Mouse (Mus musculus) cerebellum, postnatal 4 days (tissue): ENCODE data around the gene Txnip.
"Not testable (repeated sequence)": the region's sequence is repeated elsewhere in the genome, so short reads cannot be mapped to it uniquely, and the experiment has no call there.

ENCODE experiments used
- DNase-seq, 2 experiments: peaks; one replicate each; pipeline ENCODE4 v3.0.0; 2022; ENCODE audit warnings: low spot score in 2 of 2, mixed read lengths in 1 of 2

Txnip gene

DNA sequence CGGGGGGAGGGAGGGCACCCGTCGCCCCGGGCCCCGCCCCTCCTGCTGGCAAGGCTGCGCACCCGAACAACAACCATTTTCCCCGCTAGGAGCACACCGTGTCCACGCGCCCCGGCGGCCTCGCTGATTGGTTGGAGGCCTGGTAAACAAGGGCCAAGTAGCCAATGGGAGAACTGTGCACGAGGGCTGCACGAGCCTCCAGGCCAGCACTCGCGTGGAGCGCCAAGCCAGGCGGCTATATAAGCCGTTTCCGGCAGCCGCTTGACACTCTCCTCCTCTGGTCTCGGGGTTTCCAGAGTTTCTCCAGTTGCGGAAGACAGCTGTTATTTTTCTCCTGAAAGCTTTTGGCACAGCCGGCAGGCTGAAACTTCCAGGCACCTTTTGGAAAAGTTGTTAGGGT is at the start of gene Txnip:
Gene Txnip, plus strand, starts transcription at position 264 of the 400 bp plus-strand sequence.
- DNase-seq, result peak; percentile 98 to 99

DNA sequence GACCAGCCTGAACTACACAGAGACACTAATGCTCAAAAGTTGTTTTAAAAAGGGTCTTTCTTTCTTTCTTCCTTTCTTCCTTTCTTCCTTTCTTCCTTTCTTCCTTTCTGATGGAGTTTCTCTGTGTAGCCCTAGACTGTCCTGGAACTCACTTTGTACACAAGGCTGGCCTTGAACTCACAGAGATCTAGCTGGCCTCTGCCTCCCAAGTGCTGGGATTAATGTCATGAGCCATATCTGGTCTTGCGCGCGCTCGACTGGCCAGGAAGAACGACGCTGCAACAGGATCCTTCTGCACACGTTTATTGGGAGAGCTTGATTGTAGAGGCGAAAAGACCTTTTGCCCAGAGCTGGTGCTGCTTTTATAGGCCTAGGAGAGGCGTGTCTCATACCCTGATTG is 49.8 kb upstream of the Txnip start:
- DNase-seq, result not testable (repeated sequence)

DNA sequence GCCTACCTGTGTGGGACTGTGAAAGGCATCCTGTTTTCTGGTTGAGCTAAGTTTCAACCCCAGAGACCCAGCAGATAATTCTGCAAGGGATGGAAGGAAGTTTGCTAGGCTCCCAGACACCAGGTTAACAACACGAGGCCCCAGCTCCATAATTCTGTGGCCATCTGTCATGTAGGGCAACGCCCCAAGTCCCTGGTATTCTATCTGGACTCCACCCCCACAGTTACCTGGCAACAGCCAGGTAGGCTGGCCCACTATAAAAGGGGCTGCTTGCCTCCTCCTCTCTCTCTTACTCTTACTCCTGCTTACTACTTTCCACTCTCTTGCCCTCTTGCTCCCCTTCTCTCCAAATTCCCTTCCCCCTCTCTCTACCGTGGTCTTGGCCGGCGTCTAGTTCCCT is 37.6 kb upstream of the Txnip start:
- no peak for DNase-seq

DNA sequence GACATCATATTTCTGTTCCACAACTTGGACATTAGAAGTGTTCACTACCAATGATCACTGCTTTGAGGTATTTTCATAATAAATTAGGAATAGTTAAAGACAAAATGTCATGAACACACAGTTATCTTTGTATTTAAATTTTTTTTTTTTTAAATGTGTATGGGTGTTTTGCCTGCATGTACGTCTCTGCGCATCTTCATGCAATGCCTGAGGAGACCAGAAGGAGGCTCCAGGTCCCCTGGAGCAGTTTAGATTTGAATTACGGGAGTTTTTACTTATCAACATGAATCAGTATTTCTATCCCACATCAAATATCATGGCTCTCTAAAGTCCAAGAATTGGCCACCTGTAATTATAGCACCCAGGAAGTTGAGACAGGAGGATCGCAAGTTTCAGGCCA is 35.6 kb upstream of the Txnip start:
- DNase-seq, result no peak

DNA sequence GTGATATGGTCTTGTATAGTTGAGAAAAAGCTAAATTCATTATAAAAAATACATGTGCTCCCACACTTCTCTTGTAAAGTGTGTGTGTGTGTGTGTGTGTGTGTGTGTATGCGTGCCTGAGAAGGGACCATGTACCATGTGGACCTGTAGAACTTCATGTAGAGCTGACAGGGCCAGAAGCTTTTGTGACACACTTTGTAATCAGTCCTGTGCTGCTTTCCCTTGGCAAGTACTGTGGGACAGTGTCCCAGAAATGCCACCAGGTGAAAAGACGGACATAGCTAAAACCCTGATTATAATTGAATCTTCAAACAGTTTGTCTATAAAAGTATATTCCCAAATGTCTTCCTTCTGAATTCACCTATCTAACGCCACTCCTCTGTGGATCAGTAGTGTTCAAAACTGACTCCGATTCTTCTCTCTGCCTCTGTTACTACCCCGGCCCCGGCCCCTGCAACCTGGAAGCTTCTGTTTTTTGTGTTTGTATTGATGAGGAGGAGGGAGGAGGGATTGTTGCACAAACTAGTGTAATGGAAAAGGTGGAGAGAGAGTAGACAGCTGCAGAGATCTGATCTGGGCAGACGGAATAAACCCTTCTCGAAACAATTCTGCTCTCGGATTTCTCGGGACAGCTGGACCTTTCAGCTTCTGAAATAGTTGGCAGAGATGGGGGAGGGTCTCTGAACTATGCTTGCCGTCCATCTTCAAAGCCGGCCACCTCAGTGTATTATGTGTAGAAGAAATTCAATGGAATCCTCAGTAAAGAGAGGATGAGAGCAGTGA is 33.5 kb upstream of the Txnip start:
- no peak for DNase-seq

DNA sequence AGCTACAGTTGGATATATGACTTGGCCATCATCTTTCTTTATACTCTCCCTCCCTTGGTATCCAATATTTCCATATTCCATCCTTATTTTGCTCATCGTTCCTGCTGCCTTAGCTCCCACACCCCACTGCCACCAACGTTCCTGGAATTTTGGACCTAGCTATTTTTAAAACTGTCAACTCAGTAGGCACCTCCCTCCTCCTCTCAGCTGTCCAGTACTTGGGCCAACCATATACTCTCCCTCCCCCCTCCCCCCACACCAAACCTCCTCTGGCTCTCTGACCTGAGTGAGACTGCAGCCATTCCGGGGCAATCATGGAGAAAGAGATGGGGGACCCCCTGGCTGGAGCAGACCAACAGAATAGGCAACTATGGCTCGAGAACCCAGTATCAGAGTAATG is 32.8 kb upstream of the Txnip start, which contains the start of gene Hfe2:
Gene Hfe2, plus strand, starts transcription at position 259 of the 400 bp plus-strand sequence.
- no peak for DNase-seq

DNA sequence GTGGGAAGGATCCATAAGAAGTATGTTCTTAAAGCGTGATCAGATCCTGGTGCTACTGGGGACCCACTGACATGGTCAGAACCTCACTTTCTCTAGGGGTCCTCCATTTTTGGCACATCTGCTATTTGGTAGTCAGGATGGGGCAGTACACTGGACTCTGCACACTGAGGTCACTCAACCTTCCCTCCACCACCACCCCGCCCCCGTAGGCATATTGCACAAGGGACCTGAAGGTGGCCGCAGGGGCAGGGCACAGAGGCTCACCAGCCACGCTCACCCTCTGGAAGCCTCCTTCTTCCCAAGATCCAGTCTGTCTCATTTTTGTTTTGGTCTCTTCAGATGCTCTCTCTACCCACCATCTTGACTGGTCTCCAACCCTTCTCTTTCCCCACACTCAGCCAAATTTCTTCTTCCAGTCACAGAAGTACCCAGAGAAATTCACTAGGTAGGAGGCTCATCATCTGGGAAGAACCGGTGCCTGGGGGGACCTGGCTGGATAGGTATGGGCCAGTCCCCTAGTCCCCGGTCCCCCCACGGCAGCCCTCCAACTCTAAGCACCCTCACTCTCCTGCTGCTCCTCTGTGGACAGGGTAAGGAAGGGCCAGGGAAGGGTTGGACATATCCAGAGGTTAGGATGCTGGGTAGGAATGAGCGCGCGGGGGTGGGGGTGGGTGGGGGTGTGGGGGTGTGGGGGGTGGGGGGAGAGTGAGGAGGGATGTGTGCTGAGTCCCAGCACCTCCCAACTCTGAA is 31.6 kb upstream of the Txnip start:
- DNase-seq, result no peak

DNA sequence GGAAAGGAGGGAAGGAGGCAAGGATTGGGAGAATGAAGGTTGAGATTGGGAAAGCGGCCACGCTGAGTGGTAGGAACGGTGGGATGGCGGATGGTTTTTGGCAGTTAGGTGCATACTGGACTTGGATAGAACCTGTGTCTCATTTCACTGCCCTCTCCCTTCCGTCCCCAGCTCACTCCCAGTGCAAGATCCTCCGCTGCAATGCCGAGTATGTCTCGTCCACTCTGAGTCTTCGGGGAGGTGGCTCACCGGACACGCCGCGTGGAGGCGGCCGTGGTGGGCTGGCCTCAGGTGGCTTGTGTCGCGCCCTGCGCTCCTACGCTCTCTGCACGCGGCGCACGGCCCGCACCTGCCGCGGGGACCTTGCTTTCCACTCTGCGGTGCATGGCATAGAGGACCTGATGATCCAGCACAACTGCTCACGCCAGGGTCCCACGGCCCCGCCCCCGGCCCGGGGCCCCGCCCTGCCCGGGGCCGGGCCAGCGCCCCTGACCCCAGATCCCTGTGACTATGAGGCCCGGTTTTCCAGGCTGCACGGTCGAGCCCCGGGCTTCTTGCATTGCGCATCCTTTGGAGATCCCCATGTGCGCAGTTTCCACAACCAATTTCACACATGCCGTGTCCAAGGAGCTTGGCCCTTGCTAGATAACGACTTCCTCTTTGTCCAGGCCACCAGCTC is 30.8 kb upstream of the Txnip start:
- no peak for DNase-seq

DNA sequence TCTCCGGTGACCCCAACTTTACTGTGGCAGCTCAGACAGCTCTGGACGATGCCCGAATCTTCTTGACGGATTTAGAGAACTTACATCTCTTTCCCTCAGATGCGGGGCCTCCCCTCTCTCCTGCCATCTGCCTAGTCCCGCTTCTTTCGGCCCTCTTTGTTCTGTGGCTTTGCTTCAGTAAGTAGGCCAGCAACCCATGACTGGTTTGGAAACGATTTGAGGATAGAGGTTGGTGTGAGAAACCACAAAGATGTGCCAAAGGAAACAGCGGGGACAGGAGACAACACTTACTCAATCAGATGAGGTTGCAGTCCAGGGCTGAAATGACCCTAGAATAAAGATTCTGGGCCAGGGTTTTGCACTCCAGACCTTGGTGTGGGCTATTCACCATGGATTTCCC is 29.3 kb upstream of the Txnip start:
- DNase-seq, result no peak

DNA sequence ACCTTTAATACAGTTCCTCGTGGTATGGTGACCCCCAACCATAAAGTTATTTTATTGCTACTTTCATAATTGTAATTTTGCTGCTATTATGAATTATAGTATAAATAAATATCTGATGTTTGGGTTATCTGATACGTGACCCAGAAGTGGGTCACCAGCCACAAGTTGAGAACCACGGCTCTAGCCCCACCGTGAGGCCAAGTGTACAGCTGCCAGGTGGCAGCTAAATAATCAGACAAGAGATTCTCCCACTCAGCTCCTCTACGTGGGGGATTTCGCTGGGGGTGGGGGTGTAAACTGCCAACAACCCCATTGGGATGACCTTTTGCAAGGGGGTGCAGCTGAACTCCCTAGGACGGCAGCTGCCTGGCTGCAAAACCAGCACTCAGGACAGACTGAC is 25.7 kb upstream of the Txnip start:
- DNase-seq, result no peak

DNA sequence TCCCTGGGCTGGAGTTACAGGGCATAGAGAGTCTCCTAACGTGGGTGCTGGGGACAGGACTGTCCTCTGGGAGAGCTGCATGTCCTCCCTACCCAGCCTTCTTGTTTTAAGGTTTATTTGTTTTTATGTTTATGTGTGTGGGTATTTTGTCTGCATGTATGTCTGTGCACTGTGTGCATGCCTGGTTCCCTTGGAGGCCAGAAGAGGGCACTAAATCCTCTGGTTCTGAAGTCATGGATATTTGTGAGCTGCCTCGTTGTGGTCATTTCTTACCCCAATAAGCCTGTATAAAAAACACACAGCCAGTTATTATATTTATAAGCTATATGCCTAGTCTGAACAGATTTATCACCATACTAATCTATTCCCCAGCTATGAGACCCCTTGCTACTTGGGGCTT is 23.5 kb upstream of the Txnip start:
- no peak for DNase-seq

DNA sequence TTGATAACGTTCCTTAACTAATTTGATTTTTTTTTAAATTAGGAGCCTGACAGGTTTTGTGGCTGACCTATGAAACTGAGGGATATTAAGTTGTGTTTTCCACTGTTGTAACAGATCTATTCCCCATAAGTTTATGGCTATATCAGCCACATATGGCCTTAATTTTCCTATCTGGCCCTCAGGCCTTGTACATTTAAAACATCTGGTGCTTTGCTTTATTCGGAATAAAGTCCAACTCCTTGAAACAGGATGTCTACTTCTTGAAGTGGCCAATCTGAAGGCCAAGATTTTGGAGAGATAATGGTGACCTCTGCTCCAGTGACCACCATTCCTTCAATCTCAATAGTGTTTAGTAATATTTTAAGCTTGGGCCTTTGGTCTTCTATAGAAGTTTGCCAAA is 18.4 kb upstream of the Txnip start:
- no peak for DNase-seq

DNA sequence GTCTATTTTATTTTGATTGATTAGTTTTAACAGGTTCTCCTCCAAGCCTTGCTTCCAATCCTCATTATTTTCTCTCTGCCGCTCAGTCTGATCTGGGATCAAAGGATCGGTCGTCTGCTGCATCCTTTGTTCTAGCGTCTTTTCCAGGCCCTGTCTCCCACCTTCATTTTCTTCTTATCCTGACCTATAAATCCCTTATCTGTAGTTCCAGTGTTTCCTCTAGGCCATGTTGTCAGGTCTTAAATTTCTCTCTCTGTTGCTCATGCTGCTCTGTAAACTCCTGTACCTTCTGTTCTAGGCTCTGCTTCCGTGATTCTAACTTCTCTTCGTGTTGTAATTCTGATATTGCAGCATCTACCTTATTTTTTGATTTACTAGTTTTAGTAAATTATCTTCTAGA is 17.0 kb upstream of the Txnip start:
- DNase-seq, result no peak

DNA sequence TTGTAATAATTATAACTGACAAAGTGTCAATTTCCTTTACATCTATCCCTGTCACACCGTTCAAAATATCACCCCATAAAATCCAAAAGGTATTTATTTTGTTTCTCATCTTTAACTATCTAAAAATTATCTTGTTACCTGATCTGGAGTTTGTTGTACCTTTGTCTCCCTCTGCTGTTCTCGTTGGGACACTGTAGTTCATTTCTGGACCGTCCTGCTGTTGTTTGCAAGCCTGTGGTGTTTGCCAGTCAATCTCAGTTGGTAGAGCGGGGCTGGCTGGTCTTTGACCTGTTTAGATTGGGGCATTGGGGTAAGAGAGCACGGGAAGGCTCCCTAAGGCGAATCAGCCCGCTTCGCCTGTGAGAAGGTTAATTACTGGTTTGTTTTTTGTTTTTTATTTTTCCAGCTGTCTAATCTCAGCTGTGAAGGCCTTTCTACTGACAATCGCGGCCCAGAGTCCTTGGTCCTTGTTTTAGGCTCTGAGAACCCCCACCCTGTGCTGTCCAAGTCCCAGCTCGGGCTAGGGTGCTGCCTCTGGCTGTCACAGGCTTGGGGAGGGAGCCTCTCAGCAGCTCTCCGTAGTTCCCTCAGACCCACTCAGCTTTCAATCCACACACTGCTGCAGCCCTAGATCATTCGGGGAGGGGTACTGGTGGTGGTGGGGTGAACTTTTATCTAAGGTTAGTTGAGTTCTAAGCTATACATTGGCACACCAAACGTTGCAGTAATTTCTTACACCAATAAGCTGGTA is 16.3 kb upstream of the Txnip start:
- DNase-seq, result no peak

DNA sequence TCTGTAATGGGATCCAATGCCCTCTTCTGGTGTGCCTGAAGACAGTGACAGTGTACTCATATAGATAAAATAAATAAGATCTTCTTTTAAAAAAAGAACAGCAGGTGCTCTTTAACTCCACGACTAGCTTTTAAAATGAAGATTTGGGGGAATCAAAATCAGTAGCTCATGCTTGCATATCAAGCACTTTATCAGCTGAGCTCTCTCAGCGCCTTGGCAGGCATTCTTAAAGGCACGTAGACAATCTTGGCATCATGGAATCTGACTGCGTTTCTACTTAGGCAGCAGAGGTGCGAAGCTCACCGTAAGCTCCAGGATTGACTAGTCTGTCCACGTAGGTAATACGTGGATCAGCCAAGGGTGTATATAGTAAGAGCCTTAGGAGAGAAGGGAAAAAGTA is 15.2 kb upstream of the Txnip start:
- DNase-seq, result no peak

DNA sequence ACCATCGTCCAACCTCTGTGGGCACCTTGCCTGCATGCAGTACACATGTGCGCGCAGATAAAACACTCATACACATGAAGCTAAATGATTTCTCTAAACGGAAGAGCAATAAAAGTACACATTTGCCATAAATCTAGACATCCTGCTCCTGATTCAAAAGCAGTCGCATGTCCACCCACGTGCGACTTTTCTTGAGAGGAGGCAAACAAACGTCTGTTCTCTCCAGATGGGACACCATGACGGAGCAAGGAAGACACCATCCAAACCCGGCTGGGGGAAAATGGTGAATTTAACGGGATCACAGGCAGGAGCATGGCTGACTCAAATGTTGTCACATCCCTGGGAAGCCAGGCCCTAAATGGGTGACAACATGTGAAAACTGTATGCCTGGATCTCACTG is 14.4 kb upstream of the Txnip start:
- no peak for DNase-seq

DNA sequence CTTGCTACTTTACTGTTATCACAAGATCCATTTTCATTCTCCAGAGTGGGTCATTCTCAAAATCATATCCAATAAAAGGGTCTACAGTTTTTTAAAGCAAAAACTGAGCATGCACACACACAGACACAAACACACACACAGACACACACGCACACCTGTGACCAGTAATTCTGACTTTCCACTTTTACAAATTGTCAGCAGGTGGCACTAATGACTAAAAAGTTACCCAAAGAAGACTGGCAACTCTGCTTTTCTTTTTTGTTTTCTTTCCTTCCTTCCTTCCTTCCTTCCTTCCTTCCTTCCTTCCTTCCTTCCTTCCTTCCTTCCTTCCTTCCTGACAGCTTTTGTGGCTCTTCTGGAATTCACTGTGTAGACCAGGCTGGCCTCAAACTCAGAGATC is 12.2 kb upstream of the Txnip start:
- no peak for DNase-seq

DNA sequence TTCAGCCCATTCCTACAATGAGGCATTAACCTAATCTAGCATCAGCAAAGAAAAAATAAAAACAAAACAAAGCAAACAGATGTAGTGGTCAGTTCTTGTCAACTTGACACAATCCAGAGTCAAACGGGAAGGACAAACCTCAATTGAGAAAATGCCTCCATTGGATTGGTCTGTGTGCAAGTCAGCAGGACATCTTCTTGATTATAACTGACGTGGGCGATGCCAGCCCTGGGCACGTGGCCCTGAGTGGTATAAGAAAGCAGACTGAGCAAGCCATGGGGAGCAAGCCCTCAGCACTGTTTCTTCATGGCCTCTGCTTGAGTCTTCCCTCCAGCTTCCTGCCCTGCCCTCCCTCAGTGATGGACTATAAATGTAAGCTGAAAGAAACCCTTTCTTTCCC is 10.9 kb upstream of the Txnip start:
- DNase-seq, result no peak

DNA sequence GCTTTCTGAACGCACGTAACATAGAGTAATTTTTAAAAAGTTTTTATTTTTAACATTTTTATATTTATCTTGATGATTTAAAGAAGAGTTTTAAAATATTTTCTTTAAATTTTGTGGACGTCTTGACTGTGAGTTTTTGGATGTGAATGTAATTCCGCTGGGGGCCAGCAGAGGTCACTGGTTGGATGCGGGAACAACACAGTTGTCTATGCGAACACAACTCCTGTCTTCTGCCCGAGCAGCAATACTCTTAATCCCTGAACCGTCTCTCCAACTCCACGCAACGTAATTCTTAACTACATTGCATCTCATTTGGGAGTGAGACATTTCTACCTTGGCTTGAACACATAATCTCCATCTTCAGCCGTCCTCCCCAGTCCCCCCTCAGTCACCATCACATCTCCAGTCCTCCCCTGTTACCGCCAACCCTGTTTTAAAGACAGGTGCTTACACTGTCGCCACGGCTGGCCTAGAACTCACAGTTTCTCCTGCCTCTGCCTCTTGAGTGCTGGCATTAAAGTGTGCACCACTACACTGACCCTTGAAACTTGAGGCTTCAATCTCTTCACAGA is 10.3 kb upstream of the Txnip start:
- DNase-seq, result peak; percentile 69 to 85

DNA sequence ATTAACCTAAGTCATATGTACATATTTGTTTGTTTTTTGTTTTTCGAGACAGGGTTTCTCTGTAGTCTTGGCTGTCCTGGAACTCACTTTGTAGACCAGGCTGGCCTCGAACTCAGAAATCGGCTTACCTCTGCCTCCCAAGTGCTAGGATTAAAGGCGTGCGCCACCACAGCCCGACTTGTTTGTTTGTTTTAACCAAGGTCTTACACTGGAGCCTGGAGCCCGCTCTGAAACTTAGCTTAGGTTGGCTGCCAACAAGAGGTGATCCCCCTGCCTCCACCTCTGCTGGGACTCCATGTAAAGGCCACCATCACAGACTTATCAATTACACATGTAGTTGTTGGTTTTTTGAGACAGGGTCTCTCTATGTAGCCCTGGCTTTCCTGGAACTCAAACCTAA is 8.9 kb upstream of the Txnip start:
- DNase-seq, result no peak

DNA sequence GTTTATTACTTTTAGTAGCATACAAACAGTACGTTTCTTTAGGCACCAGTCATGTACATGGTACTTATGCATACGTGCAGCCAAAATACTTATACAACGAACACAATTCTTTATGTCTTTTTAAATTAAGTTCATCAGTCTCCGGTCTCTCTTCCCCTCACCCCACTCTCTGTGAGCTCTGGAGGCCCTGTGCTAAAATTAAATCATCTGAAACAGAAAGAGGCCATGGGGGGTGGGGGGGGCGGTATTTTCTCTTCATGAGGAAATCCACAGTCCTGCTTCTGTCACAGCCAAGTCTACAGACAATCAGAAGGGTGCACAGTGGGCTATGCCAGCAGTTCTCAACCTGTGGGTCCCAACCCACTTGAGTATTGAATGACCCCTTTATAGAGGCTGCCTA is 8.4 kb upstream of the Txnip start:
- no peak for DNase-seq

DNA sequence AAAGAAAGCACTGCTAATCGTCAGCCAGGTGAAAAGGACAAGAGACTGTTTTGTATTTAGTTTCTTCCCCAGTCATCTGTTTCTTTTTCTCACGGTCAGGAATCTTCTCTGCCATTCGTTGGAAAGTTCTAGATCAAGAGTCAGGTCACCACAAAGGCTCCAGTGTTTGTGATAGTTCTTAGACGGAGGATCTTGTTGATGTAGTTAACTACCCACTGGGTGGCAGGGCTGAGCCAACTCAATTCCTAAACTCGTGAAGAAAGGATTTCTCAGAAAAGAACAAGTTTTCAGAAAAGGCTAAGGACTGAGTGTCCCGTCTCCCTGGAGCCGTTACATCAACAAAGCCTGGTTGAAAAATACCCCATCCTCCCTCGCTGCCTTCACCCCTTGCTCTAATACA is 6.6 kb upstream of the Txnip start:
- peak in 1 of 2 experiments; percentile 35 for DNase-seq
